Mouse (Mus musculus) myocyte (in vitro differentiated cells): ENCODE results near the gene Notch2. TPM values are rescaled to one million over a fixed set of nuclear protein-coding genes. Genes with fewer than 3 reads are reported as not detected.

Experiments used
- H3K27me3 ChIP-seq: one replicate; pipeline ENCODE4 v1.6.1; 2011; ENCODE audit not compliant: control insufficient read depth, insufficient read depth, insufficient read length
- H3K36me3 ChIP-seq: one replicate; pipeline ENCODE4 v1.6.1; 2011; ENCODE audit not compliant: control insufficient read depth, insufficient read depth
- H3K4me2 ChIP-seq: one replicate; pipeline ENCODE4 v1.6.1; 2011; ENCODE audit warnings: low read depth, control low read depth
- H3K4me3 ChIP-seq: one replicate; pipeline ENCODE4 v1.5.1; 2011; ENCODE audit warnings: mild to moderate bottlenecking, control low read depth, moderate library complexity
- H3K79me2 ChIP-seq: one replicate; pipeline ENCODE4 v1.6.1; 2011; ENCODE audit not compliant: control insufficient read depth, insufficient read depth
- H3ac ChIP-seq: one replicate; pipeline ENCODE4 v1.6.1; 2011; ENCODE audit not compliant: control insufficient read depth, insufficient read length
- CEBPB ChIP-seq: IDR thresholded peaks from 2 replicates; pipeline ENCODE4 v1.6.1; 2011; ENCODE audit warnings: mild to moderate bottlenecking, moderate library complexity; ENCODE audit not compliant: poor library complexity, insufficient read depth, severe bottlenecking
- E2F4 ChIP-seq: IDR thresholded peaks from one replicate; pipeline ENCODE4 v1.6.1; 2011; ENCODE audit warnings: mild to moderate bottlenecking, control low read depth, moderate library complexity; ENCODE audit not compliant: insufficient read depth
- MAX ChIP-seq: IDR thresholded peaks from one replicate; pipeline ENCODE4 v1.6.1; 2011; ENCODE audit warnings: low read depth, mild to moderate bottlenecking, control low read depth
- MYOD1 ChIP-seq, 3 experiments: IDR thresholded peaks; one replicate each; pipeline ENCODE4 v1.6.1; 2011; ENCODE audit warnings: control low read depth in 2 of 3, low read depth in 2 of 3, mild to moderate bottlenecking in 2 of 3, moderate library complexity in 1 of 3; ENCODE audit not compliant: insufficient read length in 2 of 3, control insufficient read depth in 1 of 3
- MYOG ChIP-seq, 3 experiments: IDR thresholded peaks; one replicate each; pipeline ENCODE4 v1.6.1; 2011; ENCODE audit warnings: control low read depth in 2 of 3, low read depth in 2 of 3, mild to moderate bottlenecking in 2 of 3; ENCODE audit not compliant: insufficient read length in 2 of 3, control insufficient read depth in 1 of 3, insufficient read depth in 1 of 3
- POLR2A ChIP-seq: IDR thresholded peaks from one replicate; pipeline ENCODE4 v1.6.1; 2011; ENCODE audit warnings: low read depth, mild to moderate bottlenecking, control low read depth, moderate library complexity; ENCODE audit not compliant: insufficient read length
- POLR2AphosphoS2 ChIP-seq: IDR thresholded peaks from one replicate; pipeline ENCODE4 v1.6.1; 2011; ENCODE audit warnings: low read depth, control low read depth; ENCODE audit not compliant: insufficient read length
- REST ChIP-seq: IDR thresholded peaks from one replicate; pipeline ENCODE4 v1.6.1; 2011; ENCODE audit warnings: mild to moderate bottlenecking, control low read depth, moderate library complexity; ENCODE audit not compliant: insufficient read depth, insufficient read length
- SRF ChIP-seq: IDR thresholded peaks from one replicate; pipeline ENCODE4 v1.6.1; 2011; ENCODE audit warnings: low read depth; ENCODE audit not compliant: control insufficient read depth, insufficient read length
- TCF12 ChIP-seq: IDR thresholded peaks from one replicate; pipeline ENCODE4 v1.6.1; 2011; ENCODE audit warnings: mild to moderate bottlenecking, control low read depth; ENCODE audit not compliant: poor library complexity, insufficient read depth, severe bottlenecking
- TCF3 ChIP-seq: IDR thresholded peaks from one replicate; pipeline ENCODE4 v1.6.1; 2011; ENCODE audit warnings: low read depth, control low read depth; ENCODE audit not compliant: insufficient read length
- USF1 ChIP-seq: IDR thresholded peaks from one replicate; pipeline ENCODE4 v1.6.1; 2011; ENCODE audit warnings: low read depth, mild to moderate bottlenecking, control low read depth, moderate library complexity
- polyA plus RNA-seq: library from polyadenylated mRNA; unstranded; fragments of >200 nt; fragmentation: generic; extraction: Trizol; gene quantifications from one replicate; pipeline ENCODE4 v1.2.1, GENCODE M21; 2012; ENCODE audit warnings: missing spikeins

The Notch2 gene
- polyA plus RNA-seq, 1 experiment = 15.1 TPM

- Histone ChIP-seq H3K79me2 (no peaks in the 10 kb centered on the region), H3K36me3 (peaks cover 59% of the 10 kb centered on the region), H3K27me3 (no peaks in the 10 kb centered on the region), H3K4me3 (no peak overlapping the region), H3K4me2 (no peak overlapping the region), H3ac (no peak overlapping the region)
- TF ChIP-seq REST (no peak), MYOD1 (IDR thresholded peaks at IDR 0.05; ENCODE audit: control insufficient read depth in 1 of 3, insufficient read length in 2 of 3, low read depth in 2 of 3) (no peak), MYOG (IDR thresholded peaks at IDR 0.05; ENCODE audit: control insufficient read depth in 1 of 3, insufficient read depth in 1 of 3, insufficient read length in 2 of 3, low read depth in 2 of 3) (no peak), E2F4 (no peak), TCF12 (no peak), USF1 (no peak), POLR2AphosphoS2 (no peak), POLR2A (no peak), CEBPB (no peak), SRF (no peak), TCF3 (no peak), MAX (no peak)
These were observed 92.2 kb downstream of the Notch2 start for GRCm38 (mm10) chr3:98105496-98105895.

- H3K27me3 ChIP-seq = no peaks in the 10 kb centered on the region
- TF ChIP-seq REST = no peak
- TF ChIP-seq SRF = no peak
- TF ChIP-seq CEBPB = no peak
- no peak for TF ChIP-seq POLR2AphosphoS2
- TF ChIP-seq E2F4 = no peak
- no peak for TF ChIP-seq USF1
- no peak for TF ChIP-seq TCF3
- TF ChIP-seq MYOG (IDR thresholded peaks at IDR 0.05; ENCODE audit: control insufficient read depth in 1 of 3, insufficient read depth in 1 of 3, insufficient read length in 2 of 3, low read depth in 2 of 3) = no peak
- TF ChIP-seq MYOD1 (IDR thresholded peaks at IDR 0.05; ENCODE audit: control insufficient read depth in 1 of 3, insufficient read length in 2 of 3, low read depth in 2 of 3) = no peak
- no peak for TF ChIP-seq POLR2A
- TF ChIP-seq MAX = no peak
- no peak overlapping the region for H3K4me2 ChIP-seq
- no peak overlapping the region for H3K4me3 ChIP-seq
- peaks cover 55% of the 10 kb centered on the region for H3K36me3 ChIP-seq
- H3ac ChIP-seq = no peak overlapping the region
- H3K79me2 ChIP-seq = no peaks in the 10 kb centered on the region
These were observed 92.8 kb downstream of the Notch2 start for GRCm38 (mm10) chr3:98106115-98106514.

GRCm38 (mm10) chr3:98106590-98107313 lies 93.4 kb downstream of the Notch2 start:
- H3K36me3 ChIP-seq = peaks cover 59% of the 10 kb centered on the region
- H3K79me2 ChIP-seq = no peaks in the 10 kb centered on the region
- H3K4me3 ChIP-seq = no peak overlapping the region
- H3ac ChIP-seq = no peak overlapping the region
- TF ChIP-seq SRF (no peak), MYOG (IDR thresholded peaks at IDR 0.05; ENCODE audit: control insufficient read depth in 1 of 3, insufficient read depth in 1 of 3, insufficient read length in 2 of 3, low read depth in 2 of 3) (no peak), POLR2AphosphoS2 (no peak), CEBPB (no peak)
- no peaks in the 10 kb centered on the region for H3K27me3 ChIP-seq
- H3K4me2 ChIP-seq = no peak overlapping the region

- no peak overlapping the region for H3K4me2 ChIP-seq
- no peaks in the 10 kb centered on the region for H3K27me3 ChIP-seq
- TF ChIP-seq USF1 (no peak), MYOG (IDR thresholded peaks at IDR 0.05; ENCODE audit: control insufficient read depth in 1 of 3, insufficient read depth in 1 of 3, insufficient read length in 2 of 3, low read depth in 2 of 3) (no peak), POLR2AphosphoS2 (no peak), MYOD1 (IDR thresholded peaks at IDR 0.05; ENCODE audit: control insufficient read depth in 1 of 3, insufficient read length in 2 of 3, low read depth in 2 of 3) (no peak), REST (no peak), TCF3 (no peak), E2F4 (no peak), SRF (no peak)
- H3K79me2 ChIP-seq = no peaks in the 10 kb centered on the region
- no peak overlapping the region for H3ac ChIP-seq
- H3K36me3 ChIP-seq = peaks cover 54% of the 10 kb centered on the region
- H3K4me3 ChIP-seq = no peak overlapping the region
These were observed 95.1 kb downstream of the Notch2 start for GRCm38 (mm10) chr3:98108416-98108815.

DNA sequence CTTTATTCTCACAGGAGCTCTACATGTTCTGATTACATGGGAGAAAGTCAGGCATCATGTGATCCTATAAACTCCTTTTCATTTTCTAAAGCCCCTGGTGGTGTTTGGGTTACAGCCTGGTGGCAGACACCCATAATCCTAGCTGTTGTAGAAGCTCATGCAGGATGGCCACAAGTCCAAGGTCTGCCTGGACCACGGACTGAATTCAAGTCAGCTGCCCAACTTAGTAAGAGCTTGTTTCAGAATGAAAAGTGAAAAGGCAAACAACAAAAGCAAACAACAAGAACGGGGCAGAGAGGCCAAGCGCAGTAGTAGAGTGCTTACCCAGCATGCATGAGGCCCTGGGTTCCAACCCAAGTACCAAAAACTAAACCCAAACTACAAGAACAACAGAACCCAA lies 95.5 kb downstream of the Notch2 start:
- H3K79me2 ChIP-seq = no peaks in the 10 kb centered on the region
- H3ac ChIP-seq = no peak overlapping the region
- no peak overlapping the region for H3K4me3 ChIP-seq
- no peak overlapping the region for H3K4me2 ChIP-seq
- H3K27me3 ChIP-seq = no peaks in the 10 kb centered on the region
- H3K36me3 ChIP-seq = peaks cover 56% of the 10 kb centered on the region
- TF ChIP-seq USF1 (no peak), POLR2A (no peak), MAX (no peak), POLR2AphosphoS2 (no peak), E2F4 (no peak), CEBPB (no peak)
